Mouse (Mus musculus) liver, embryonic 14.5 days (tissue): ENCODE results near the gene Olfr1436. TPM values are rescaled to one million over a fixed set of nuclear protein-coding genes. Genes with fewer than 3 reads are reported as not detected.
"Not testable (repeated sequence)": the region's sequence is repeated elsewhere in the genome, so short reads cannot be mapped to it uniquely, and the experiment has no call there.

Experiments used
- ATAC-seq: fragments of 200-750 bp; cut with Nextera tagmentation; 2 replicates; pipeline ENCODE4 v1.8.0; 2017; ENCODE audit warnings: moderate number of reproducible peaks, mild to moderate bottlenecking, moderate library complexity; ENCODE audit not compliant: insufficient read depth
- DNase-seq, 3 experiments: peaks; one replicate each; pipeline ENCODE4 v3.0.0-alpha.2; 2012 to 2013; ENCODE audit warnings: low read depth in 3 of 3, low spot score in 3 of 3
- H3K27ac ChIP-seq: fragments of 300-500 bp; sonication (generic); 2 replicates; pipeline ENCODE4 v1.5.1; 2014; ENCODE audit warnings: moderate library complexity, mild to moderate bottlenecking, control low read depth, inconsistent platforms
- H3K27me3 ChIP-seq: fragments of 300-500 bp; sonication (generic); 2 replicates; pipeline ENCODE4 v1.6.1; 2014; ENCODE audit warnings: mild to moderate bottlenecking, low read length, moderate library complexity; ENCODE audit not compliant: control insufficient read depth, insufficient read depth
- H3K36me3 ChIP-seq: fragments of 300-500 bp; sonication (generic); replicated peaks from 2 replicates; pipeline ENCODE4 v1.6.1; 2014; ENCODE audit warnings: low read depth; ENCODE audit not compliant: control insufficient read depth, insufficient read depth
- H3K4me1 ChIP-seq, 2 experiments: fragments of 200-500 bp in 1 of 2; fragments of 300-500 bp in 1 of 2; sonication (generic) in 1 of 2; replicated peaks; 2 replicates each; pipeline ENCODE4 v1.6.1; 2012 to 2014; ENCODE audit warnings: antibody characterized with exemption in 1 of 2, inconsistent platforms in 1 of 2, low read length in 1 of 2; ENCODE audit not compliant: control insufficient read depth in 2 of 2, insufficient read depth in 2 of 2
- H3K4me2 ChIP-seq: fragments of 300-500 bp; sonication (generic); 2 replicates; pipeline ENCODE4 v1.6.1; 2014; ENCODE audit warnings: low read depth, mild to moderate bottlenecking, control low read depth, moderate library complexity
- H3K4me3 ChIP-seq, 2 experiments: fragments of 200-500 bp in 1 of 2; fragments of 300-500 bp in 1 of 2; sonication (generic) in 1 of 2; 2 replicates each; pipeline ENCODE4 v1.5.1; 2012 to 2014; ENCODE audit warnings: low read depth in 2 of 2, low read length in 2 of 2, mild to moderate bottlenecking in 2 of 2, control low read depth in 1 of 2, inconsistent platforms in 1 of 2, moderate library complexity in 1 of 2; ENCODE audit not compliant: insufficient read depth in 1 of 2
- H3K9ac ChIP-seq: fragments of 300-500 bp; sonication (generic); replicated peaks from 2 replicates; pipeline ENCODE4 v1.6.1; 2014; ENCODE audit warnings: mild to moderate bottlenecking, control low read depth, moderate library complexity
- H3K9me3 ChIP-seq: fragments of 300-500 bp; sonication (generic); 2 replicates; pipeline ENCODE4 v1.6.1; 2016; ENCODE audit warnings: low read length, mixed read lengths; ENCODE audit not compliant: control insufficient read depth
- CTCF ChIP-seq: IDR thresholded peaks from 2 replicates; pipeline ENCODE4 v1.5.1; 2016; ENCODE audit warnings: antibody characterized with exemption, low read depth, control low read depth
- EP300 ChIP-seq: IDR thresholded peaks from 2 replicates; pipeline ENCODE4 v1.6.1; 2016; ENCODE audit warnings: antibody characterized with exemption, low read depth
- WGBS: fragments of 180-500 bp; shearing (Covaris S2); extraction: QIAGEN DNeasy Blood & Tissue Kit; methylation state at CpG from one replicate; pipeline ENCODE4 v1.1.7; 2014; ENCODE audit not compliant: insufficient replicate concordance; 5-methylcytosine and 5-hydroxymethylcytosine counted together
- polyA plus RNA-seq, 2 experiments: library from polyadenylated mRNA; depleted of rRNA in 1 of 2; stranded (reverse) in 1 of 2; unstranded in 1 of 2; fragments of >200 nt; fragmentation: Nextera tagmentation in 1 of 2; extraction: Ambion mirVana in 1 of 2; gene quantifications; 2 replicates each; pipeline versions ENCODE4 v1.2.1 to v1.2.3; 2012 to 2014

Olfr1436 gene
- not detected in 2 replicates for polyA plus RNA-seq (2012; rRNA removed)
- polyA plus RNA-seq (2014; fragmentation: Nextera tagmentation; extraction: Ambion mirVana): not detected in 2 replicates

DNA sequence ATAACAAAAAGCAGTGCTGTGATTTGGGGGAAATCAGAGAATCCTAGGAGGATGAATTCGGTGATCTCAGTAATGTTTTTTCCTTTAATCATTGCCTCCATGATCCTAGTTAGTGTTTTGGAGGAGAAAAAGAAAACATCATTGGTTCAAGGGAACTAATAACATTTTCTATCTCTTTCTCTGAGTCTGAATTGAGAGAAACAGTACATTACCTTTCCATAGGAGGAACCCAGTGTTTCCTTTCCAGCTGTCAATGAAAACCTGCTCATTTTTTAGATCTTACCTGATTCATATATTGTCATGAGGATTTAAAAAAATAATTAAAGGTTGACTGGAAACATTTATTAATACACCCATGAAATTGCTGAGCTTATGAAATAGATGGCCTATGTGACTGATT lies at the start of gene Olfr1436:
Gene Olfr1436 (minus strand): TSS at position 101 of the 400 bp plus-strand sequence.
- H3K27ac ChIP-seq, H3K9ac ChIP-seq, ATAC-seq, H3K9me3 ChIP-seq, H3K4me1 ChIP-seq, DNase-seq, H3K27me3 ChIP-seq, H3K4me3 ChIP-seq, H3K4me2 ChIP-seq, H3K36me3 ChIP-seq: not testable (repeated sequence)
- WGBS: 45% methylated on average over 1 of the region's 1 CpGs

DNA sequence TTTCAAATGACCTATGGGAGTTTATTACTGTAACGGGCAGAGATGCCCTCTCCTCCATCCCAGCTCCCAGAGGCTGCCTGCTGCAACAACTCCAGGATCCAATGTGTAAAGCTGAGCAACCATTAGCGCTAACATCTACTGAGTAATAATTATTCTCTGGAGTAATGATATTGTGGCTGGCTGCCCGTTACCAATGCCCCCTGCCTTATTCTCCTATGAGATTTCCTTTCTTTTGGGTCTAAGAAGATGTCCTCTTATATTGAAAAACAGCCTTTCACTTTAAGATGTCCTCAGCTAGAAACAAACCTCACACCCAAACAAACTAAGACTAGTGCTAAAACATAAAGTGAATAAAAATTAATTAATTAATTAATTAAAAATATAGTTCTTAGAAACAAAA lies 36.9 kb upstream of the Olfr1436 start, which contains the start of gene Olfr1438-ps1:
Gene Olfr1438-ps1 (minus strand): TSS at position 101 of the 400 bp plus-strand sequence.
- no peak within 1 kb of the TSS for H3K4me2 ChIP-seq
- no peaks in the 10 kb centered on the region for H3K4me1 ChIP-seq
- no peaks in the 10 kb centered on the region for H3K9me3 ChIP-seq
- ATAC-seq: no peak
- no peak within 1 kb of the TSS for H3K27ac ChIP-seq
- no peak within 1 kb of the TSS for H3K4me3 ChIP-seq
- H3K36me3 ChIP-seq: no peaks in the 10 kb centered on the region
- DNase-seq: no peak
- no peak for TF ChIP-seq EP300
- no peak for TF ChIP-seq CTCF
- H3K9ac ChIP-seq: no peak within 1 kb of the TSS
- WGBS: 58% methylated on average over 3 of the region's 3 CpGs
- no peaks in the 10 kb centered on the region for H3K27me3 ChIP-seq

DNA sequence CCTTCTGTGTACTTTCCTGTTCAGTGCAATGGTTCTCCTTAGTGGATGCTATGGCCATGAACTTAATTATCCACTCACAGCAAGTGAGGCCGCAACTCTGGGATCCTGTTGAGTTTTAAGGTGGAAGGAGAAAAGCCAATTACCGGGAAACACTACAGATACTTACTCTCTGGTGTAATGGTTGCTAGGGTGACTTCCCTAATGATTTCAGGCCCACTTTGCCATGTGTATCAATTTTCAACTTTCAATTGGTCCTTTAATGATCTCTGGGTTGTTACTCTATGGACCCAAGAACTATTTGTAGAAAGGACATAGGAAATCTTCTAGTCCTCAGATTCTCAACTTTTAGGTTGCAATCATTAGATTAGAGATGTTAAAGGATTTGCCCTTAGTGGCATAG lies 26.1 kb upstream of the Olfr1436 start, which contains the start of gene Olfr1437:
Gene Olfr1437 (minus strand): TSS at position 101 of the 400 bp plus-strand sequence.
- no peak for ATAC-seq
- WGBS: 58% methylated on average over 2 of the region's 2 CpGs

DNA sequence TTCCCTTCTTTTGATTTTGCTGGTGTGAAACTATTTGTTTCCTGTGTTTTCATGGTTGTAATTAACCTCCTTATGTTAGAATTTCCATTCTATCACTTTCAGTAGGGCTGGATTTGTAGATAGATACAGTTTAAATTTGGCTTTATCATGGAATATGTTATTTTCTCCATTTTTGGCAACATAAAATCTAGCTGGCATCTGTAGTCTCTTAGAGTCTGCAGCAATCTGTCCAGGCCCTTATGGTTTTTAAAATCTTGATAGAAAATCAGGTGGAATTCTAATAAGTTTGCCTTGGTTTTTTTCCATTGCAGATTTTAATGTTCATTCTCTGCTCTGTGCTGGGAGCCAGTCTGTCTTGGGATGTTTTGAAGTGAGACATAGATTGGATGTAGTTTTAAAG lies 6.0 kb downstream of the Olfr1436 start:
- no peak for ATAC-seq
- no peak overlapping the region for H3K4me3 ChIP-seq
- no peak for DNase-seq
- H3K4me2 ChIP-seq: no peak overlapping the region
- no peaks in the 10 kb centered on the region for H3K36me3 ChIP-seq
- TF ChIP-seq CTCF (no peak), EP300 (no peak)
- H3K9me3 ChIP-seq: no peaks in the 10 kb centered on the region
- H3K27ac ChIP-seq: no peak overlapping the region
- H3K27me3 ChIP-seq: no peaks in the 10 kb centered on the region
- no peak overlapping the region for H3K9ac ChIP-seq
- no peaks in the 10 kb centered on the region for H3K4me1 ChIP-seq

More for the DNA sequence above, 26.1 kb upstream of the Olfr1436 start, which contains the start of gene Olfr1437:
- Histone ChIP-seq H3K27me3 (no peaks in the 10 kb centered on the region), H3K27ac (no peak within 1 kb of the TSS), H3K9ac (no peak within 1 kb of the TSS), H3K4me1 (no peaks in the 10 kb centered on the region), H3K4me2 (no peak within 1 kb of the TSS), H3K9me3 (no peaks in the 10 kb centered on the region), H3K36me3 (no peaks in the 10 kb centered on the region), H3K4me3 (no peak within 1 kb of the TSS)
- TF ChIP-seq CTCF (no peak), EP300 (no peak)
- DNase-seq: no peak

DNA sequence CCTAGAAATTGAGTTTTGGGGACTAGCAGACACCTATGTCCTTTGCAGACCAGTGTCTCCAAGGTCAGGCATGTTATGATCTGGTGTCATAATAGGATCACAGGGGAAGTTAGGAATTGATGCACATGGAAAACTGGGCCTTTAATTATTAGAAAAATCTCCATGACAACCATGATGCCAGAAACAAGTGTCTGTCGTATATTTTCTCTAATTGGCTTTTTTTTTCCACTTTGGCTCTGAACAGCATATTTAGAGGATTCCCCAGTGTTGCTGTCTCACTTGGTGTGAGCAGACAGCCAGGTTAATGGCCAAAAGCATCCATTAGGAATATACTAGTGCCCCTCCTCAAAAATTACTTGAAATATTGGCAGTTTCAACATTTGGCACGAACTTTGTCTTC lies 19.4 kb downstream of the Olfr1436 start, which contains the start of gene Olfr1434:
Gene Olfr1434 (plus strand): TSS at position 301 of the 400 bp plus-strand sequence.
- Histone ChIP-seq H3K27ac (no peak within 1 kb of the TSS), H3K9ac (no peak within 1 kb of the TSS), H3K27me3 (no peaks in the 10 kb centered on the region), H3K4me3 (no peak within 1 kb of the TSS), H3K9me3 (no peaks in the 10 kb centered on the region), H3K4me1 (no peaks in the 10 kb centered on the region), H3K36me3 (no peaks in the 10 kb centered on the region), H3K4me2 (no peak within 1 kb of the TSS)
- WGBS: 40% methylated on average over 2 of the region's 2 CpGs
- DNase-seq (no peak), ATAC-seq (no peak)
- TF ChIP-seq CTCF (no peak), EP300 (no peak)
